Mouse (Mus musculus) ES-Bruce4 (cell line): ENCODE results near the gene Galnt9. TPM values are rescaled to one million over a fixed set of nuclear protein-coding genes. Genes with fewer than 3 reads are reported as not detected.

Source experiments
- H3K27ac ChIP-seq: 2 replicates; pipeline ENCODE4 v1.5.1; 2012; ENCODE audit warnings: low read length, inconsistent platforms; ENCODE audit not compliant: insufficient read depth
- H3K27me3 ChIP-seq: 2 replicates; pipeline ENCODE4 v1.6.1; 2012; ENCODE audit warnings: mild to moderate bottlenecking, low read length, inconsistent platforms; ENCODE audit not compliant: control insufficient read depth, poor library complexity, insufficient read depth, severe bottlenecking
- H3K36me3 ChIP-seq: 2 replicates; pipeline ENCODE4 v1.6.1; 2012; ENCODE audit warnings: inconsistent platforms, mild to moderate bottlenecking, low read length, moderate library complexity; ENCODE audit not compliant: control insufficient read depth, poor library complexity, insufficient read depth, severe bottlenecking
- H3K4me1 ChIP-seq: one replicate; pipeline ENCODE4 v1.8.1; 2011; ENCODE audit warnings: low read length; ENCODE audit not compliant: control insufficient read depth, insufficient read depth
- H3K4me3 ChIP-seq: 2 replicates; pipeline ENCODE4 v1.5.1; 2011; ENCODE audit warnings: low read depth, mild to moderate bottlenecking, low read length
- H3K9ac ChIP-seq: 2 replicates; pipeline ENCODE4 v1.6.1; 2012; ENCODE audit warnings: low read depth, mild to moderate bottlenecking, inconsistent platforms; ENCODE audit not compliant: poor library complexity, severe bottlenecking
- H3K9me3 ChIP-seq: replicated peaks from 2 replicates; pipeline ENCODE4 v1.6.1; 2012; ENCODE audit warnings: mild to moderate bottlenecking, low read length, inconsistent platforms; ENCODE audit not compliant: control insufficient read depth, poor library complexity, insufficient read depth, severe bottlenecking
- CTCF ChIP-seq: IDR thresholded peaks from one replicate; pipeline ENCODE4 v1.8.1; 2011; ENCODE audit warnings: low read depth, low read length
- EP300 ChIP-seq: IDR thresholded peaks from 2 replicates; pipeline ENCODE4 v1.6.1; 2011; ENCODE audit warnings: low read depth, low read length; ENCODE audit not compliant: insufficient read depth
- POLR2A ChIP-seq: IDR thresholded peaks from one replicate; pipeline ENCODE4 v1.8.1; 2011; ENCODE audit warnings: low read length; ENCODE audit not compliant: insufficient read depth
- polyA plus RNA-seq: library from polyadenylated mRNA; stranded (reverse); fragments of >200 nt; gene quantifications from 2 replicates; pipeline ENCODE4 v1.2.4, GENCODE M21; 2011; ENCODE audit warnings: low read depth; ENCODE audit not compliant: missing spikeins, insufficient read depth, insufficient read length

The Galnt9 gene
- polyA plus RNA-seq, 1 experiment: 0.69 TPM

DNA sequence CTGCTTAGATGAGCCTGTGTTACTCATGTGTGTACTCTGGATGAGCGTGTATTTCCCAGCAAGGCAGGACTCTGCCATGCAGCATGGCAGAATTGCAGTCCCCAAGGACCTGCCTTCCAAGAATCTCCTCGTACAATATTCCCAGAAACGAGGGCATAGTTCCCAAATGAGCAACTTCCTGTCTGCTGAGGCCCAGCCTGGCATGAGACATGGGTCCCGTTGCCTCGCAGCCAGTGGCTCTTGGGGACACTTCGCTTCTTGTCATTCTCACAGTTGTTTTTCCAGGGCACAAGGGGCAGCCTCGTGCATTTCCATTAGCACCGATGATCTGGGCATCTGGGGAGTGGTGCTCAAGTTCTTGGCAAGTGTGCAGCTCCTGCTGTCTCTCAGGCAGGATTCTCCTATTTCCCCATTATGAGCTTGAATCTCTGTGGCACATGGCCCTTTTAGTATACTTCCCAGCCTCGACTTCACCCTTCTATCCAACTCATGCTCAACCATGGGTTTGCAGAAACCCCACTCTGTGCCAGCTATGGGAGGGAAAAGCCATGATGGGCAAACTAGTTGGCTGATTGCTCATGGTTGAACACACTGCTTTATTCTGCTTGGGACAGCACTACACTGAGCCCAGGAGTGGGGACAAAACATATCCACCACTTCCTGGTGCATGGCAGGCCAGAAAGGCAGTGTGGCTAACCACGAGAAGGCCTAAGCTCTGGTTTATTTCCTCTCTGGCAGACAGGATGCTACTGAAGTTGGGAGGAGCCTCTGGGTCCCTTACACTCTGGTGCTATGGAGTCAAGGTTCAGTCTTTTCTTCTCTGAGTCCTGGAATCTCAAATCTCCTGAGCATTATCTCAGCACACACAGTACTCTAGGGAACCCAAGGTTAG is 38.7 kb downstream of the Galnt9 start:
- Histone ChIP-seq H3K4me1 (no peaks in the 10 kb centered on the region), H3K4me3 (no peak overlapping the region), H3K36me3 (no peaks in the 10 kb centered on the region), H3K9me3 (no peaks in the 10 kb centered on the region), H3K27me3 (no peaks in the 10 kb centered on the region), H3K27ac (no peak overlapping the region), H3K9ac (no peak overlapping the region)
- no peak for TF ChIP-seq CTCF
- no peak for TF ChIP-seq EP300
- TF ChIP-seq POLR2A: no peak

- Histone ChIP-seq H3K27me3 (no peaks in the 10 kb centered on the region), H3K4me1 (no peaks in the 10 kb centered on the region), H3K9me3 (no peaks in the 10 kb centered on the region), H3K9ac (no peak overlapping the region), H3K4me3 (no peak overlapping the region), H3K36me3 (no peaks in the 10 kb centered on the region), H3K27ac (no peak overlapping the region)
- TF ChIP-seq EP300: no peak
- no peak for TF ChIP-seq POLR2A
- TF ChIP-seq CTCF: no peak
These were observed 43.3 kb downstream of the Galnt9 start for GRCm38 (mm10) chr5:110587467-110587866.

- Histone ChIP-seq H3K27ac (no peak overlapping the region), H3K36me3 (no peaks in the 10 kb centered on the region), H3K27me3 (no peaks in the 10 kb centered on the region), H3K4me3 (no peak overlapping the region), H3K9ac (no peak overlapping the region), H3K4me1 (no peaks in the 10 kb centered on the region), H3K9me3 (no peaks in the 10 kb centered on the region)
- TF ChIP-seq CTCF: no peak
- no peak for TF ChIP-seq EP300
- no peak for TF ChIP-seq POLR2A
These were observed 45.7 kb downstream of the Galnt9 start for GRCm38 (mm10) chr5:110589833-110590232.

DNA sequence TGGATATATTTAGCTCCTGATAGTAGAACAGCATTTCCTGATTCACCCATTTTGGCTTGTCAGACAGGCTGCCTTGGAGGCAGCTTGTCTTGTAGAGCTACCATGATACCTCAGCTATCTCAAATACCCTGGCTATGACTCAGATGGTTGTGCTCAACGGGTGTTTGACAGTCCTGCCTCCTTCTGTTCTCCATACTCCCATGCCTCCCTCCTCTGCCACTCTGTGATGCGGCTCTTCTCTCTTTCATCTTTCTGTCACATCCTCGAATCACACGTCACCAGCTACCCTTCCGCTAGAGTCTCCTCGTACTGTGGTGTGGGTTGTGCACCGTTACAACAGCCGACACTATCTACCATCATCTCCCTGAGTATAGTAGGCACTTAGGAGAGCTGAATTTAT is 50.3 kb downstream of the Galnt9 start:
- Histone ChIP-seq H3K36me3 (no peaks in the 10 kb centered on the region), H3K9ac (no peak overlapping the region), H3K27ac (no peak overlapping the region), H3K27me3 (no peaks in the 10 kb centered on the region), H3K4me1 (no peaks in the 10 kb centered on the region), H3K4me3 (no peak overlapping the region), H3K9me3 (no peaks in the 10 kb centered on the region)
- no peak for TF ChIP-seq CTCF
- TF ChIP-seq POLR2A: no peak
- TF ChIP-seq EP300: no peak

- H3K27me3 ChIP-seq: no peaks in the 10 kb centered on the region
- no peak overlapping the region for H3K27ac ChIP-seq
- no peaks in the 10 kb centered on the region for H3K36me3 ChIP-seq
- H3K4me3 ChIP-seq: no peak overlapping the region
- H3K4me1 ChIP-seq: no peaks in the 10 kb centered on the region
- no peak overlapping the region for H3K9ac ChIP-seq
- no peak for TF ChIP-seq CTCF
- TF ChIP-seq EP300: no peak
- no peak for TF ChIP-seq POLR2A
- H3K9me3 ChIP-seq: no peaks in the 10 kb centered on the region
These were observed 51.2 kb downstream of the Galnt9 start for GRCm38 (mm10) chr5:110595341-110595740.

DNA sequence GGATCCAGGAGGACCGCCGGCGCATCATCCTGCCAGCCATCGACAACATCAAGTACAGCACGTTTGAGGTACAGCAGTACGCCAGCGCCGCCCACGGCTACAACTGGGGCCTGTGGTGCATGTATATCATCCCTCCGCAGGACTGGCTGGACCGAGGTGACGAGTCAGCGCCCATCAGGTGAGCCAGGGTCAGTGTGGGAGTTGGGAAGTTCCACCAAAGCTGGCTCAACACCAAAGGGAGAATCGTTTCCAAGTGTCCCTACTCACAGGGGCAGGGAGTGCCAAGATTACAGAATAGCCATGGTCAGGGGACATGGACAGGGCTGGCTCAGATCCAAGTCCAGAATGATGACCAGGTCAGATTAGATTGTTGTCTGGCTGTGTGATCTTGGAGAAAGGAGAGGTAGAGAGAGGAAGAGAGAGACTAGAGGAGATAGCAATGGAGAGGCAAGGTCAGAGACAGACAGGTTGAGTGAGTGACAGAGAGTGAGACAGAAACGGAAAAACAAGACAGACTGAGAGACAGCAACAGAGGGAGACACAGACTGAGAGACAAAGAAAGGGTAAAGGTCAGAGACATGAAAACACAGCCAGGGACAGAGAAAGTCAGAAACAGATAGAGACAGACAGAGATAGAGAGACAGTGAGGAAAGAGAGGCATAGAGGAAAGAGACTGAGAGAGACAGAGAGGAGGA is 52.1 kb downstream of the Galnt9 start:
- H3K9me3 ChIP-seq: no peaks in the 10 kb centered on the region
- no peaks in the 10 kb centered on the region for H3K27me3 ChIP-seq
- H3K36me3 ChIP-seq: no peaks in the 10 kb centered on the region
- no peak for TF ChIP-seq EP300
- TF ChIP-seq CTCF: no peak
- no peak for TF ChIP-seq POLR2A
- H3K27ac ChIP-seq: no peak overlapping the region
- H3K4me1 ChIP-seq: no peaks in the 10 kb centered on the region
- no peak overlapping the region for H3K9ac ChIP-seq
- no peak overlapping the region for H3K4me3 ChIP-seq
